Mouse (Mus musculus) right cerebral cortex, postnatal 36 days (tissue): Measurements from ENCODE around the gene 4930430F08Rik.
"Not testable (repeated sequence)": the region's sequence is repeated elsewhere in the genome, so short reads cannot be mapped to it uniquely, and the experiment has no call there.

Experiments
- DNase-seq, 2 experiments: peaks; one replicate each; pipeline ENCODE4 v3.0.0; 2022; ENCODE audit warnings: low spot score in 2 of 2, mixed read lengths in 1 of 2

The 4930430F08Rik gene

GRCm38 (mm10) chr10:100590323-100590722 lies at the start of gene 4930430F08Rik, which contains the start of gene 1700017N19Rik:
TSS of gene 4930430F08Rik (minus strand) at chr10:100590423.
TSS of gene 1700017N19Rik (plus strand) at chr10:100590484.
- no peak for DNase-seq

DNA sequence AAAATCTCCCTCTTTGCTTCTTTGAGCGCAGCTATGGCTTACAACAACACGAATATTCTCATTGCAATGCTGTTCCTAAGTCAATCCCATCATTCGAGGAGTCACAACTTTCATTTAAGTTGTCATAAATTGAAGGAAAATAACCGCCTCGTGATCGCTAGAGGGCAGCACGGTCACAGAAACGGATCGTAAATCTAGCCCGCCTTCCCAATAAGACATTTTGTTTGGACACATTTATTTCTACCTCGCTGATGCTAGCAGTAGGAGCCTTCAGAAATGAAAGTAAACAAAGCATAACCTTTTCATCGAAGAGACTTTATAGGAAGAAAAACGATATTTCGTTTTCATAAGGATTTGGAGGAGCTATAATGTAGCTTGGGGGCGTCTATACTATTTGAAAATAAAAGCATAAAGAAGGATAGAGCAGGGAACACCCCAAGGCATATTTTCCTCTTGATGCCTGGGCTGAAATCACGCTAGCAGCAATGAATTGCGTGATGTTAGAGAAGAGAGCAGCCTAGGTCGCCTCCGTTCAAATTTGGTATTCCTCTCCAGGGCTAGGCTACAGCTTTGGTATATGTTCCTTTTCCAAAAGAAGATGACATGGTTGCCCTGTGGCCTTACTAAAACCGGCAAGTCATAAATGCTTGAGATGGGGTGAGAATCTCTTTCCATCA lies 39.7 kb upstream of the 4930430F08Rik start:
- DNase-seq = peak; percentile 24 to 30

GRCm38 (mm10) chr10:100622494-100622893 lies 32.3 kb upstream of the 4930430F08Rik start:
- DNase-seq = no peak

GRCm38 (mm10) chr10:100620040-100620439 lies 29.8 kb upstream of the 4930430F08Rik start:
- no peak for DNase-seq

GRCm38 (mm10) chr10:100619474-100619873 lies 29.3 kb upstream of the 4930430F08Rik start:
- no peak for DNase-seq

DNA sequence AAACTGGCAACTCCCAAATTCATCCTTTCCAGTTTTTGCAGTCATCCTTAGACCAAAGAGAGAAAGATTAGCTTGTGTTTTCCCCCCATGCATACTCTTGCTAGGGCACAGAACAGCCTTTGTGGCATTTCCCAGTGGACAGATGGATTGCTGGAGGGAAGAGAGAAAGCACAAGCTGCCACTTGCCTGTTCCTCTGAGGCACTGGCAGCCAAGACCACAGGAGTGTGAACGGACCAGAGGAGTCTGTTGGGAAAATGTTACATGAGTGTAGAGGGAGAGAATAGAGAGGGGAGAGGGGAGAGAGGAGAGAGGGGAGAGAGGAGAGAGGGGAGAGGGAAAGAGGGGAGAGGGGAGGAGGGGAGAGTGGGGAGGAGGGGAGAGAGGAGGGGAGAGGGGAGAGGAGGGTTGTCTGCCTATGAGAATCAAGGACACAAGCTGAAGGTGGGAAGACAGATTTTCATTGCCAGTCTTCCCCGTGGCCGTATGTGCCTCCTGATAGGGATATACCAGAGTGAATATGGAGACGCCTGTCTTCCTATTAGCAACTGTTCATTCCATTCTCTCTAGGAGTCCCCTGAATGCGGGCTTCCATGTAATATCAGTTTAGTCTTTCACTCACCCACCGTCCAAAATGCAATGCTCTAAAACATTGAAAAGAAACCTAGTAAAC lies 27.1 kb upstream of the 4930430F08Rik start:
- DNase-seq = no peak

DNA sequence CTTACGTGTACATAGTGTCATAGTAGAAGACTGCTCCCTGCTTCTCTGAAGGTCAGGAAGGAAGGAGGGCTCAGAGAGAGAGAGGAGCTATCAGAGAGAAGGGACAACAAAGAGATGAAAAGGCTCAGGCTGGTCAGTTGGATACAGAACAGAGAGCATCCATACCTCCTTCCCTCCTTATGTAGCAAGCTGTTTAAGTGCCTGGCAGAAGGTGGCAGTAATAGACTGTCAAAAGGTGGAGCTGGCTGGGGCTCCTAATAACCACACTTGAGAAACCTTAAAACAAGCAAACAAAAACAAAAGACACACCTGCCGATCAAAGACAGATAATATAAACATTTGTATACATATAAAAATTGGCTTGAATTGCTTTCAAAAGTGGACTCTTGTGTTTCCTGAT lies 14.0 kb upstream of the 4930430F08Rik start:
- no peak for DNase-seq

GRCm38 (mm10) chr10:100603511-100603910 lies 13.3 kb upstream of the 4930430F08Rik start:
- DNase-seq = no peak

DNA sequence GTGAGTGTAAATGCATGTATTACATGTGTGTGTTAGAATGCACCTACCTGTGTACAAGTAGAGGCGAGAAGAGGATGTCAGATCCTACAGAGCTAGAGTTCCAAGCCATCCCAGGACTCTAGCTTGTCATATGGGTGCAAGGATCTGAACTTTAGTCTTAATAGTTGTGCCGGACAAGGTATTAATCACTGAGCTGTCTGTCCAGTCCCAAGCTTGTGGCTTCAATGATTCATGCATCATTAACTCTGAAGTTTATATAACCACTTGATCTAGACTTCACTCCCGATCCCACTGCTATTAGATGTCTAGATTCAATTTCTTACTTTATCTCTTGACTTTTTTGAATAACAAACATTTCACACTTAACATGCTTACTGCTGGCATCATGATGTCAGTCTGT lies 8.1 kb upstream of the 4930430F08Rik start:
- DNase-seq = no peak

- peak; percentile 84 to 85 for DNase-seq
Observed at GRCm38 (mm10) chr10:100588932-100589388, 1.3 kb downstream of the 4930430F08Rik start.

- DNase-seq = no peak
Observed at GRCm38 (mm10) chr10:100588524-100588923, 1.7 kb downstream of the 4930430F08Rik start.

- DNase-seq = no peak
Observed at GRCm38 (mm10) chr10:100584178-100584577, 6.0 kb downstream of the 4930430F08Rik start.

DNA sequence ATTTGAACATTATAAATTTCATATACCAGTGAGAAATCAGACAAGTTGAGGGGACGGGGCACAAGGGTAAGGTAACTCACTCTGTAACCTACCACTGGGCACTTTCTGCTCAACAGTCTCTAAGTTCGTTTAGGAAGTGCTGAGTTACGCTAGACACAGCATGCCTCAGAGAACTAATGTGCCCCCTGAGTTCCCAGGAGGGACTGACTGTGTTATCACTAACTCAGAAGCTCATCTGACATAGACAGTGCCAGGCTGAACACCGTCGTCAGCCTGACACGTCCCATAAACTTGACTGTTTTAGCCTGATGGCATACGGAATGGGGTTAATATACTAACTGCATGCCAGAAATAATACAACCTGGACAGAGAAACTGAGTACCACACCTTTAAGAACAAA lies 14.9 kb downstream of the 4930430F08Rik start:
- no peak for DNase-seq

DNA sequence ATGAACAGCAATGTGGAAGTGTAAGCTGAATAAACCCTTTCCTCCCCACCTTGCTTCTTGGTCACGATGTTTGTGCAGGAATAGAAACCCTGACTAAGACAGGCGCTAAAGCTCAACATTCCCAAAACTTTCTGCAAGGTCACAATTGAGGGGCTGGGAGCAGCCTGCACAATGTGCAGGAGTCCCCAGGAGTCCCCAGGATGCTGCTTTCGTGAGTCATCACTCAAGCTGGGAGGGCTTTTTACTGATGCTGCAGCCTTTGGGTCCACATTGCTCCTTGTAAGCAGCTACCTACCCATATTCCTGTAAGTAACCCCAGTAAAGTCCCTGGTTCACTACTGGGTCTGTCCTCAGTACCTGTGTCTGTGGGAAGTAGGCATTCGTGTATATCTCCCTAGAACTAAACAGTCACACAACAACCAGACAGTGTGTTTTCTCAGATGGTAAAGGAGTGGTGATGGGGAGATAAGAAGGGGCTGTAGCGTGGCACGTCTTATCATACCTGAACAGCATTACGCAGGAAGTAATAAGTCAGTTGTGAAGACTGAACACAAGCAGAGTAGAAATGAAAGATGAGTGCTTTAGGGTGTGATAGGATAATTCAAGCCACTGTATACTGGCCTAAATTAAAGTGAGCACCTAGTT lies 15.6 kb downstream of the 4930430F08Rik start:
- DNase-seq = no peak

DNA sequence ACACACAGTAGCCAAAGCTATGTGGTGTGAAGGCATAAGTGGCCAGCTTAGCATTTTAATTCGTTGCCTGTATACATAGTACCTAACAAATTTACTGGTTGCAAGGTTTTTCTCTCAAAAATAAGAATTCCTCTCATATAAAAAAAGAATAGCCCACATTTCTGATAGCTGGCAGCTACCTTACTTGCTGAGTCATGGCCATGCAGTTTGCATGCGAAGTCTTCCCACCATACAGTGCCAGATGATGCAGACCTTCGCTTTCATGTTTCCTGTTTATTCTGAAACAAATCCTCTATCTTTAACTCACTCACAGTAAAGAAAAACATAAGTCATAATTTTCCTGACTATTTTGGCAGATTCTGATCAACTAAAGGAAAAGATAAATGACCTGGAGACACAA lies 18.5 kb downstream of the 4930430F08Rik start:
- no peak for DNase-seq

- DNase-seq = no peak
Observed at GRCm38 (mm10) chr10:100564112-100564511, 26.1 kb downstream of the 4930430F08Rik start.

DNA sequence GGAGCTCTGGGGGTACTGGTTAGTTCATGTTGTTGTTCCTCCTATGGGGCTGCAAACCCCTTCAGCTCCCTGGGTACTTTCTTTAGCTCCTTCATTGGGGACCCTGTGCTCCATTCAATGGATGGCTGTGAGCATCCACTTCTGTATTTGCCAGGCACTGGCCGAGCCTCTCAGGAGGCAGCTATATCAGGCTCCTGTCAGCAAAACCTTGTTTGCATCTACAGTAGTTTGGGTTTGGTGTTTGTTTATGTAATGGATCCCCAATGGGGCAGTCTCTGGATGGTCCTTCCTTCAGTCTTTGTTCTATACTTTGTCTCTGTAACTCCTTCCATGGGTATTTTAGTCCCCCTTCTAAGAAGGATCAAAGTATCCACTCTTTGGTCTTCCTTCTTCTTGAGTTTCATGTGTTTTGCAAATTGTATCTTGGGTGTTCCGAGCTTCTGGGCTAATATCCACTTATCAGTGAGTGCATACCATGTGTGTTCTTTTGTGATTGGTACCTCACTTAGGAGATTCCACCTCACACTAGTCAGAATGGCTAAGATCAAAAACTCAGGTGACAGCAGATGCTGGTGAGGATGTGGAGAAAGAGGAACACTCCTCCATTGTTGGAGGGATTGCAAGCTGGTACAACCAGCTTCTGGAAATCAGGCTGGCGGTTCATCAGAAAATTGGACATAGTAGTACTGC lies 29.9 kb downstream of the 4930430F08Rik start:
- not testable (repeated sequence) for DNase-seq

- DNase-seq = no peak
Observed at GRCm38 (mm10) chr10:100556566-100557175, 33.6 kb downstream of the 4930430F08Rik start.

GRCm38 (mm10) chr10:100524499-100525390 lies 65.5 kb downstream of the 4930430F08Rik start:
- no peak for DNase-seq

GRCm38 (mm10) chr10:100522330-100522729 lies 67.9 kb downstream of the 4930430F08Rik start:
- no peak for DNase-seq
